Mouse (Mus musculus) embryo, embryonic 10.5 days (tissue): Measurements from ENCODE around the gene Pnmal1.
"Not testable (repeated sequence)": the region's sequence is repeated elsewhere in the genome, so short reads cannot be mapped to it uniquely, and the experiment has no call there.

Experiments used
- DNase-seq: peaks from one replicate; pipeline ENCODE4 v3.0.0-alpha.2; 2015; ENCODE audit warnings: low spot score

Pnmal1 gene

DNA sequence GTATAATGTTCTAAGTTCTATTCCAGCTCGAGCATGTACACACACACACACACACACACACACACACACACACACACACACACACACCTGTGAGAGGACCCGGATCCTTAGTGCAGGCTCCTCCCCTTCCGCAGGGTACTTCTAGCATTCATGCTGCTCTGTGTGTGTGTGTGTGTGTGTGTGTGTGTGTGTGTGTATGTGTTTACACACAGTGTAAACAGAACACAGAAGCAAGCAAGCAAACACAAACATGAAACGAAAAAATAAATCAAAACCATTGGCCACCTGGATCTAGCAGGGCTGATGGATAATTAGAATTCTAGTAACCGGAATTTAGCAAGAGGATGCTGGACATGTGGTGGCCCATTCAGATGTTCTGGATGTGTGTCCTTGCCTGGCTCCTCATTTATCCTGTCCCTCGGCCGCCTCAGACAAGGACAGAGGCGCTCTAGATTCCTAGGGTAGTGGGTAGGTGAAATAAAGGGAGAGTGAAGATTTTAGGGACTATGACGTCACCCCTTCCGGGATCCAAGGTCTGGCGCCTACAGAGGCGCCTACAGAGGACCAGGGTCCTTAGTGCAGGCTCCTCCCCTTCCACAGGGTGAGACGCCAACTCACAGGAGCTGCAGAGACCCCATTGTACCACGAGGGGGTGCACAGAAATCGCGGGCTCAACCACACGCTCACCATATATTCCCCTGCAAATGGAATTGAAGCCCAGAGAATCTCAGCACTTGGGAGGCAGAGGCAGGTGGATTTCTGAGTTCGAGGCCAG is 8.4 kb upstream of the Pnmal1 start:
- peak; percentile 92 for DNase-seq

DNA sequence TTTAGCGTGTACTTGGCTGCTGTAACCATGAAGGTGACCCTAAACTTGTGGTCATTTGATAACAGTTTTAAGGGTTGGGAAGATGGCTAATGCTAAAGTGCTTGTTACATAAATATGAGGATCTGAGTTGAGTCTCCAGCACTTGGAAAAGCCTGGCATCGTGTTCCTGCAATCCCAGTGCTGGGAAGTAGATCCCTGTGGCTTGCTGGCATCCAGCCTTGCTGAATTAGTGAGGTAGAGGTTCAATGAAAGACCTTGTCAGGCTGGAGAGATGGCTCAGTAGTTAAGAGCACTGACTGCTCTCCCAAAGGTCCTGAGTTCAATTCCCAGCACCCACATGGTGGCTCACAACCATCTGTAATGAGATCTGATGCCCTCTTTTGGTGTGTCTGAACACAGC is 5.7 kb upstream of the Pnmal1 start:
- not testable (repeated sequence) for DNase-seq

- no peak for DNase-seq
Measured at GRCm38 (mm10) chr7:16955712-16956111, 3.8 kb upstream of the Pnmal1 start.

- DNase-seq = peak; percentile 62
Measured at GRCm38 (mm10) chr7:16956410-16957265, 2.8 kb upstream of the Pnmal1 start.

DNA sequence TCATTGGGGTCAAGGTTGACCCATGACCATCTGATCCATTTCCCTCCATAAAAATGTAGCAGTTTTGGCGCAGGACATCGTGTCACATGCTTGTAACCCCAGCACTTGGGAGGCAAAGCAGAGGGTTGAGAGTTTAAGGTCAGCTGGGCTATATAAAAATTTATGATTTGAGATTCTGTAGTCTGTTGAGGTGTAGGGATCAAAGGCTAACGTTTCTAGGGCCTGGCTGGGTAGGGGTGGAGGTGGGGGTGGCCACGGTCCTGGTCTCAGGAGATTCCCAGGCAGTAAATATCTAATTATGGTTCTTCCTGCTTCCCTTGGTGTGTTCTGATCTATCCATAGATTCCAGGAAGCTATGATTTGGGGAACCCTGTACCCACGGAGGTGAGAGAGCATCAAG is 2.2 kb downstream of the Pnmal1 start:
- DNase-seq = no peak

DNA sequence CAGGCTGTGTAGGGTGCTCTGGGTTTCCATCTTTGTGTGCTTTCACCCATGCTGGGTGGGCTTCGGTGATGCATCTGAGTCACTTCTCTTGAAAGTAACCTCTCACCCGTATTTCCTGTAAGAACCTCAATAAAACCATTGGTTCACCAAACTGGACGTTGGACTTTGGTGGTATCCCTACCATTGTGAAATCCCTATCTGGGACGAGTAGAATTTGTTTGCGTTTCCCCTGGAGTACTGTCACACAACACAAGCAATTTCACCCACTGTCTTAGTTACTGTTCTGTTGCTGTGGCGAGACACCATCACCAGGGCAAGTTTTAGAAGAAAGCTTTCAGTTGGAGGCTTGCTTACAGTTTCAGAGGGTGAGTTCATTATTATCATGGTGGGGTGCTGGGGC is 8.9 kb downstream of the Pnmal1 start:
- DNase-seq = no peak

DNA sequence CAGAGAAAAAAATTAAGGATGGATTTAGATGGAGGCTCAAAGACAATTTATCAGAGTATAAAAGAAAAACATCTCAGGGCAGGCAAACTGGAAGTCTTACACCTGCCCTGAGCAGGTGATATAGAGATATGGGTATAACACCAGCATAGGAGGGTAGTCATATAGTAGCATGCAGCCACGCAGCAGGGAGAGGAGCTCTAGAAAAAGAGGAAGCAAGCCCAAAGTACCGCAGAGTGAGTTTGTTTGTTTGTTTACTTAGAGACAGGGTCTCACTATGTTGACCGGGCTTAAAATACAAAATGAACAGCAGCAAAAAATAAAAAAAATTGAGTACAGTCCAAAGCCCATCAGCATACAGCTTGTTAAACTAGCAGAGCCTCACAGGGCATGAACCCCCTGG is 11.7 kb downstream of the Pnmal1 start:
- DNase-seq = no peak

- DNase-seq = no peak
Measured at GRCm38 (mm10) chr7:16974018-16974417, 14.5 kb downstream of the Pnmal1 start.

DNA sequence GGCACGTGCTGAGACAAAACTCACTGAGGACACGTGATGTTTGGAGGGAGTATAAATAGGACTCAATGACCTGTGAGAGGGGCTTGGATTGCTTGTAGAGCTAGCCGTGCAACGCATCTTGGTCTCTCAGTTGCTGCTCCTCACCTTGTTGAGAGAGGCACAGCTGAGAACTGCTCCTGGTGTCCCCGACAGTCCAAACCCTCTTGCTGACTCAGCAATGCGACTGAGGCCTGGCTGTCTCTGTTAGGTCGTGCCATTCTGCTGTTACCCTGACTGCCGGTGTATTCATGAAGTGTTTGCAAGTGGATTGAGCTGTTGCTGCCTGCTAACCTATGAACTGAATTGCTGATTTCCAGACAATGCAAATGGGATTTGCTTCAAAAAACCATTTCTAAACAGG is 16.8 kb downstream of the Pnmal1 start:
- no peak for DNase-seq

- no peak for DNase-seq
Measured at GRCm38 (mm10) chr7:16978173-16978572, 18.7 kb downstream of the Pnmal1 start.

GRCm38 (mm10) chr7:16978593-16978992 is 19.1 kb downstream of the Pnmal1 start:
- DNase-seq = no peak

GRCm38 (mm10) chr7:16980348-16980747 is 20.9 kb downstream of the Pnmal1 start:
- DNase-seq = peak; percentile 74

GRCm38 (mm10) chr7:16982859-16983568 is 23.5 kb downstream of the Pnmal1 start, which contains the start of gene Gm42372:
Gm42372 (plus strand) TSS chr7:16983086.
- peak; percentile 94 for DNase-seq

DNA sequence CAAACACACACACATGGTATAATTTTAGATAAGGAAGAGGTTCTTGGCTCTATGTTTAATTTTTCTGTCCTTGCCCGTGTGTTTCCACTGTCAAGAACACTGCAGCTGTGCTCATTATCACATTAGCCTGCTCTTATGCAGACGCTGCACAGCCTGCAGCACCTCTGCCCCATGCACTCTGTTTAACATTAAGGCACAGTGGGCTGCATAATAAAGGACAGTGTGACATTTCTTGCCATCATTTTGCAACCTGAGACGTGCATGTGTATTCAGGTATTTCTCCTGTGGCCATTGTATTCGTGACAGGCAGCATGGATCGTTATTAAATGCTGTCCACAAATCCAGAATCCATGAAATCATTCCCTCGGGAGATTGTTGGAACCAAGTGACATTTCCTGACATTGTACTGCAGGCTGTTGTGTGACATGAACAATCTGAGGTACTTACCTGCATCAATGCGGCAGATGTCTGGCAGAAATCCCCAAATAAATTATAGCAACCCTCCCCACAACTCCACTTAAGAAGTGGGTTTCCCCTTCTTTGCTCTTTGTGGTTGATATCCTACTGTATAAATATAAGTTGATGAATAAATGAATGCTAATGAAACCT is 28.2 kb downstream of the Pnmal1 start:
- DNase-seq = no peak

DNA sequence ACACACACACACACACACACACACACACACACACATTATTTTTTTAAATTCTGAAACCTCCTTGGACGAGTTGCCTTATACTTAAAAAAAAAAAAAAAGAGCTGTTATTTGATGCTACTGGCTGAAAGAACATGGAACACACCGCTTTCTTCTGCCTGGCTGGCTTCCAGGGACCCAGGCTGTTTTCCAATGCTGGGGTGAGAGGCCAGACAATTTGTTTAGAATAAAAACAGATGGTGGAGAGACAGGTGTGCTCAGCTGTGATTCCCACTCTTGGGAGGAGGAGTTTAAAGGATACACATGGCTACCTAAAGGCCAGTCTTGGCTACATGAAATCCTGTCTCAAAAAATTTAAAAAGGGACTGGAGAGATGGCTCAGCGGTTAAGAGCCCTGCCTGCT is 28.9 kb downstream of the Pnmal1 start:
- no peak for DNase-seq

DNA sequence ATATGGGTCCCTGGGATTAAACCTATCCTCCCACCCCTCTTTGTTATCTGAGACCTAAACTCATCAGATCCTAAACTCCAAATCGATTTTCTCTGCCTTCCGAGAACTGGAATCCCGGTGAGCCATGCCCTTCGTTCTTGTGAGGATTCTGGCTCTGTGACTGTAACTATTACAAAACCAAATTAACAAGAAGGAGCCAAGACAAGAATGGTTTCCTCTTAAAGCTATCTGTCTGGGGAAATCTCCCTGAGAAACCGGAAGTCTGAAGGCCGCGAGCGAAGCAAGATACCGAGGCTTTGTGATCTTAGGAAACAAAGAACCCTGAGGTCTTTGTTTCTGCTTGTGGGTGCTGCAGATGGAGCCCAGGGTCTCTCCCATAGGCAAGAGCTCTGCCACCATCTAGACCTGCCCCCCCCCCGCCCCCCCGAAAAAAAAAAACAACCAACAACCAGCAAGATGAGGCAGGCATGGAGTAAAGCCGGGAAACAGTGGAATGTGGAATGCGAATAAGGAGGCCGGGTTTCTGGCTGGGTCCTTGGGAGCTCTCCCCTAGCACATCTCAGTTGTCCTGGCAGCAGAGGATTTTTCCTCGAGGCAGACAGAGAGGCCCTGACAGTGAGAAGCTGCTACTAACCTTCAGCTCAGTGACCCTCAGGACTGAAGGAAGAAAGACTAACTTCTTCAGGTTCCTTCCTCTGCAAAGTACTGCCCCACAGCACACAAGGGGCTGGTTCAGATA is 30.7 kb downstream of the Pnmal1 start:
- no peak for DNase-seq

- DNase-seq = peak; percentile 91
Measured at GRCm38 (mm10) chr7:16991681-16992450, 32.4 kb downstream of the Pnmal1 start.

- no peak for DNase-seq
Measured at GRCm38 (mm10) chr7:16992451-16992807, 33.0 kb downstream of the Pnmal1 start, which contains the start of gene Ccdc8. Ccdc8 (plus strand) TSS chr7:16992708.

DNA sequence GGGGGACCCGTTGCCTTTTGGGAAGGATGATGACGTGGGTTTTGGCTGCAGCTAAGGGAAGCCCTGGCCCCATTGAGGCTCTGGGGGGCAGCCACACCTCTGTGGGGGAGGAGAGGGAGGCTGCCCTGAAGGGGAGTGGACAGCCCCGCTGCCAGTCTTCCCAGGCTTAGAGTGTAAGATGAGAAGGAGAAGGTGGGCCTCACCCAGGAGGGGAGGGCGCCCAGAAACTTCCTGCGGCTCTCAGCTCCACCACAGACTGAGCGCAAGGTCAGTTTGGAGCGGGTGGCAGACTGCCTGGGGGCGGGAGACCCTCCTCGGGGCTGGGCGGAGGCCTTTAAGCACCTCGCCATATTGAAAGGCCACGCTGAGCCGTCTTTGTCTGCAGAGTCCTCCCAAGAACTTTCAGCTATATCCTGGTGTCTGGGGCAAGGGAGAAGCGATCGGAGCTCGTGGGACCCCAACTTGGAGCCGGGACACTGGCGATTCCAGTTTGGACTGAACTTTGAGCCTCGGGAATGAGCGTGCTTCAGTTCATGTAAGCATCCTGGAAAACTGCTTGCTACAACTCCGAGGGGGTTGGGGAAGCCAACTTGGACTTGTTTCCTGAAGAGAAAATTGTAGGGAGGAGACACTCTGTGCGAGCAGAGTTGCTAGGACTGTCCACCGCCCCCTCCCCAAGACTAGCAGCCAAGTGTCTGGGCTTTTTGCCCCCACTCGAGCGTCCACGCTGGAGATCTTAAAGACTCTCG is 34.3 kb downstream of the Pnmal1 start:
- peak; percentile 92 for DNase-seq

GRCm38 (mm10) chr7:16994400-16994799 is 34.9 kb downstream of the Pnmal1 start:
- peak; percentile 44 for DNase-seq
